Mouse (Mus musculus): ENCODE results near the gene Mrpl33.
"Not testable (repeated sequence)": the region's sequence is repeated elsewhere in the genome, so short reads cannot be mapped to it uniquely, and the experiment has no call there.

Mrpl33 gene

GRCm38 (mm10) chr5:31596481-31597429 lies at the start of gene Mrpl33:
Mrpl33 (plus strand) TSS chr5:31596935.
- peak; percentile 49 for DNase-seq

GRCm38 (mm10) chr5:31559401-31559800 lies 37.3 kb upstream of the Mrpl33 start:
- DNase-seq, result no peak

DNA sequence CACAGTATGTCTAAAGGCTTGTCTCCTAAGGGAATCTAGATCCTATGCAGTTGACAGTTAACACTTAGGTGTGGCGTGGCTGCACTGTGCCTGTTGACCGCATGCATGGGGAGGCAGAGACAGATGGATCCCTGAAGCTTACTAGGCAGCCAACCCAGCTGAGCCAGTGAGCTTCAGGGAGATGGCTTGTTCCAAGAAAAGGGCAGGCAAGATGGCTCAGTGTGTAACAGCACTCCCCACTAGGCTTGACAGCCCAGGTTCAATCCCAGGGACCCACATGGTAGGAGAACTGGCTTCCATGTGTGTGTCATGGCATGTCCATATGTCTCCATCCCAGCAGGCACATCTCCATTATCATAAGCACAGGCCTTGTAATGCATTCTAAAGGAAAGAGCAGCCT lies 36.4 kb upstream of the Mrpl33 start:
- DNase-seq, result no peak

DNA sequence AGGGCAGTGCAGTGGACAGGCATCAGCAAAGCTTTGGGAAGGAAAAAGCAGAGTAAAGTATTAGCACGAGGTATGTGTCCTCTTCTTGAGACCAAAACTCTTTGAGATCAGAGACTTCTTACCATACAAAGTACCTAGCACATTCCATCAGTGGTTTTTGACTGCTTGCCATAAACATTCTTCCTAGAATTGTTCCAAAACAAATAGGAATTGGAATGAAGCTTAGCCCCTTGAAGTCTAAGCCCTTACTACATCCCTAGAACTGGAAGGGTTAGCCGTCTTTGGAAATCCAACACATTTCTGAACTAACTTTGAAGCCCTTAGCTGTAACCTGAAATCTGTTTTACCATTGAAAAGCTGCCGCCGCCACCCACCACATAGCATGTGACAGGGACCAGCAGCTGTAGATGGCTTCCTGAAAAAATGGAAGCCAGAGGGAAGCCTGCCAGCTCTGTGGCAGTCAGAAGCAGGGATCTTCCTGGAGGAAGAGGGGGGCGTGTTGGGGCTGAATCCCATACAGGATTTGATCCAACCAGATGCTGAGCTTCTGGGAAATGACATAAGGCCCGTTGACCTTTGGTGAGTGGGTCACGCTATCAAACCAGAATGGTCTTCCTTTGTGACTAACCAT lies 34.6 kb upstream of the Mrpl33 start:
- peak; percentile 83 for DNase-seq

- peak; percentile 84 for DNase-seq
These were observed 33.2 kb upstream of the Mrpl33 start for GRCm38 (mm10) chr5:31563496-31563895.

- DNase-seq, result no peak
These were observed 32.8 kb upstream of the Mrpl33 start for GRCm38 (mm10) chr5:31563905-31564304.

- no peak for DNase-seq
These were observed 31.8 kb upstream of the Mrpl33 start for GRCm38 (mm10) chr5:31564976-31565375.

DNA sequence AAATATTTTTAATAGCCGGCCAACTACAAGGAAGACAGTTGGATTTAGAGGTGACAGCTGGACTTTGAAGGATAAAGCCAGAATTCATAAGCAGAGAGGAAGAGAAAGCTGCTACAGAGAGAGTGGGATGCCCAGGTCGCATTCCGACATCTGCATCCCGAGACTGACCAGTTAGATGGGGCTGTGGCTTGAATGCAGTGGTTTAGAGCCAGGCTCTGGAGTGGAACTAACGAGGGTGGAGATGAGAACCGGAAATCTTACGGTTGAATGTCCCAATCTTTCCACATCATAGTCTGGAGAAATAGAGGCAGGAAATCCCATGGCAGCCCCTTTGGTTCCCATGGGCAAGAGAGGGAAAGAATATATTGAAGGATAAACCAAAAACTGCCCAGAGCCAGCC lies 30.7 kb upstream of the Mrpl33 start:
- DNase-seq, result no peak

- no peak for DNase-seq
These were observed 30.3 kb upstream of the Mrpl33 start for GRCm38 (mm10) chr5:31566457-31566856.

- DNase-seq, result no peak
These were observed 28.6 kb upstream of the Mrpl33 start for GRCm38 (mm10) chr5:31567951-31568657.

- peak; percentile 77 for DNase-seq
These were observed 25.6 kb upstream of the Mrpl33 start for GRCm38 (mm10) chr5:31571023-31571608.

- DNase-seq, result no peak
These were observed 23.0 kb upstream of the Mrpl33 start for GRCm38 (mm10) chr5:31573722-31574121.

- DNase-seq, result peak; percentile 52
These were observed 20.2 kb upstream of the Mrpl33 start for GRCm38 (mm10) chr5:31576539-31576975.

DNA sequence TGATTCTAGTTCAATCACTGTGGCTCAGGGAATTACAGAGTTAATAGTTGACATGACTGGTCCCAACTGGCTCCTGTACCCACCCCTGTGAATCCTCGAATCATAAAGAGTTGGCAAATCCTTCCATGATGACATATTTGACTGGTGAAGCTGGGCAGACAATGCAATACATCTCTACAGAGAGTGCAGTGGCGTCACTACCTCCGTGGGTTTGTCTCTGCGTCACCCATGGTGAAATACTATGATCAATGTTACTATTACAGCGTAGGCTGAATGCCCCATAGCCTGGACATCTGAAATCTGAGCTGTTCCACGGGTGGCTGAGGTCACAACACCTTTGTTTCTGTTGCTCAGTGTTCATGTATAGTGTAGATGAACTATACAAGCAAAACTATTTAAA lies 15.5 kb upstream of the Mrpl33 start:
- DNase-seq, result no peak

GRCm38 (mm10) chr5:31581932-31582331 lies 14.8 kb upstream of the Mrpl33 start:
- no peak for DNase-seq

- peak; percentile 87 for DNase-seq
These were observed 13.5 kb upstream of the Mrpl33 start for GRCm38 (mm10) chr5:31583261-31583660.

- no peak for DNase-seq
These were observed 11.2 kb upstream of the Mrpl33 start for GRCm38 (mm10) chr5:31585526-31585925.

GRCm38 (mm10) chr5:31588016-31588415 lies 8.7 kb upstream of the Mrpl33 start:
- no peak for DNase-seq

DNA sequence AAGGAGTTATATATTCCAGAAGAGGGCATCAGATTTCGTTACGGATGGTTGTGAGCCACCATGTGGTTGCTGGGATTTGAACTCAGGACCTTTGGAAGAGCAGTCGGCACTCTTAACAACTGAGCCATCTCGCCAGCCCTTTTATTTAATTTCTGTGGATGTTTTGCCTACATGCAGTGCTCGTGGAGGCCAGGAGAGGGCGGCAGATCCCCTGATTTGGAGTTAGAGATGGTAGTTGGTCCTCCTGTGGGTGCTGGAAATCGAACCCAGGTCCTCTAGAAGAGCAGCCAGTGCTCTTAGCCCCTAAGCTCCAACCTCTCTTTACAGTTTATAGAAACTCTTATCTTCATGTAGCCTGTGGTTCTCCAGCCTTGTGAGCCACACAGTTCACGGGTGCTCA lies 8.1 kb upstream of the Mrpl33 start:
- not testable (repeated sequence) for DNase-seq

DNA sequence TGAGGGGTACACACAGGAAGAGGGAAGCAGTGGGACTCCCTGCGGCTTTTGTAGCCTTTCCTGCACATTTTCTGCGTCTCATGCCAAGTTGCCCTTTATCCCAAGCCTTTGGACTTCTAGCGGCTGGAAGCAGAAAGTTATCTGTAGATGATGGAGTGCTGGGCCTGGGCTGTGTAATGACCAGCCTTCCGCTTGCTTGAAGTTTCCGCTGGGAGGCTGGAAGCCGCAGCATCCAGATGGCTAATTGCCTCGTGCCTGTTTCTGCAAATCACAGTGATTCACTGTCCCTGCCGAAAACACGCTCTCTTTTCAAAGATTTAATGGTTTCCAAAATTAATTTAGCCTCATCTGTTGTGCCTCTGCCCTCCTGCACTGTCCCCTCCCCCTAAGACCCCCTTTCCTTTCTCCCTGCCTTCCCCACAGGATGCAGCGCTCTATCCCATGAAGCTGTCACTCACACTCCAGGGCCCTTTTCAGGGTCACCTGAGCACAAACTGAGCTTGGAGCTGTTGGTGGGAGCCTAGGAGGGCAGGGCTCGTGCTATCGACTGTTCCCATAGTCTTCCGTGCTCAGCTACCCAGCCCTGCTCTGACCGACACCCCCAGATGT lies 6.9 kb upstream of the Mrpl33 start:
- no peak for DNase-seq

DNA sequence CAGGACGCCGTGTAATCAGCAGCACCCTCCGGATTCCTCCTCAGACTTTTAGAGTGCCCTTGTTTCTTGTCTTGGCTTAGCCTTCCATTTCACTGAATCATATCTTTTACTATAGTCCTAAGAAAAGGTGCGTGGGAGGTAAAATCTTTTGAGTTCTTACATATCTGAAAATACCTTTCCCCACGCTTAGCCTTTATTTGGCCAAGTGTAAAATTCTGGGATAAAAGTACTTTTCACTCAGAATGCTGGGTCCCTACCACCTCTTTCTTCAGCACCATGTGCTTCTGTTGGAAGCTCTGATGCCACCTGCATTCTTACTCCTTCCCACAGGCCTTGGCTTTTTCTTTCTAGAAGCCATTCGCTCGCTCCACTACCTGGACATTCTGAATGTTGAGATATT lies 5.6 kb upstream of the Mrpl33 start:
- no peak for DNase-seq

DNA sequence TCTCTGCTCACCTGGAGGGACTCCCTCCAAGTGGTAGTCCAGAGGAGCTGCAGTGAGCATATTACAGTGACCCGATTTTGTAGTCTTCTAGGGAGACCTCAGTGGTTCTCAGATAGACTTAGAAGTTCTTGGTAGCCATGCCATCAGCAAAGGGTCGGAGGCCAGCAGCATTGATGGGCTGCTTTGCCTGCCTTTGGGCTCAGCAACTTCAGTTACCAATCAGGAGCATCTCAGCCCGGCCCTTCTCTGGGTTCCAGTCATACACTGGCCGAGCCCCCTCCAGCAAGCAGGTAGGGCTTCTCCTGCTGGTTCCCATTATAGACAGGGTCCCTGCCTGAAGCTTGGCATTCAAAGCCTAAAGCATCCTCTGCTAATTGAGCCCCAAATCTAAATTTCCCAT lies 867 bp upstream of the Mrpl33 start:
- DNase-seq, result no peak
